Mouse (Mus musculus): ENCODE results near the gene Gypa. TPM values are rescaled to one million over a fixed set of nuclear protein-coding genes. Genes with fewer than 3 reads are reported as not detected.

Gene Gypa
- polyA plus RNA-seq, 1 experiment from 2014 or later = 3.3 TPM

DNA sequence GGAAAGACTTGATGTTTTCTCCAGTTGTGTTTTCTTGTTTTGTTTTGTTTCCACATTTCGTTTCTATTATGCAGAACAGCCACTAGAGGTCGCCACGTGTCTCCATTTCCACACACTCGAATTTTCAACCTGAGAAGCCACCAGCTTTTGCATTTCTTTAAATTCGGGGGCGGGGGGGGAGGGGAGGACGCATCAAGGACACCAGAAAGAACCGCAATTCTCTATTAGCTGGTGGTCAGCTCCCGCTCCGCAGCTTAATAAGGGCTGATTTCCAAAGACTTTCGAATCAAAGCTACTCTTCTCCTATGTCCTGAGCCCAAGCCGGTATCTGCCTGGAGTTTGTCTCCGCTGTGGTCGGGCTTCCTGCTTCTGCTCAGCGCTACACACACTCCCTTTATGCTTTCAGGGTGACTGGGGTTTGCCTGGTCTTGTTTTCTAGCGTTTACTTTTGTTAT is 567 bp upstream of the Gypa start:
- peak overlapping the region; percentile 55 for H3K4me3 ChIP-seq
- H3K36me3 ChIP-seq = no peaks in the 10 kb centered on the region
- H3K9me3 ChIP-seq = no peaks in the 10 kb centered on the region
- H3K27me3 ChIP-seq = no peaks in the 10 kb centered on the region
- no peaks in the 10 kb centered on the region for H3K4me1 ChIP-seq
- peak overlapping the region; percentile 57 for H3K9ac ChIP-seq
- H3K27ac ChIP-seq = no peak overlapping the region
- WGBS = under 1% methylated on average over 16 of the region's 16 CpGs
- peak overlapping the region; percentile 75 for H3K4me2 ChIP-seq (replicated peaks)
- ATAC-seq (ENCODE audit: low FRiP score, low read depth) = peak; percentile 64; the same call in 1 of the 2 replicates

DNA sequence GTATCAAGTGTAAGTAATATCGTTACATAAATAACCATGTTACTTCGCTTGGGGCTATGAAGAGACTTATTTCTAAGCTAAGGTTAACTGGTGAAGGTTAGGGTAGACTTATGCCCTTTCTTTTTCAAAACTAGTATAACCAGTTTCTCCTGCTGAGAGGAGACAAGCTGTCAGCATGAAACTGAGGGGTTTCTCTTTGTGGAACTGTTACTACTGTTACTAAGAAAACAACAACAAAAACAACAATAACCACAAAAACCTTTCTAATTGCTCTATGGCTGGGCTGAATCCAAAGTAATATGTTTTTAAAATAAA is 722 bp downstream of the Gypa start:
- no peak for ATAC-seq (ENCODE audit: low FRiP score, low read depth)
- H3K4me3 ChIP-seq = no peak overlapping the region
- no peak overlapping the region for H3K27ac ChIP-seq
- H3K9ac ChIP-seq = no peak overlapping the region
- no peaks in the 10 kb centered on the region for H3K36me3 ChIP-seq
- WGBS = 80% methylated on average over 2 of the region's 2 CpGs
- no peaks in the 10 kb centered on the region for H3K27me3 ChIP-seq
- H3K9me3 ChIP-seq = no peaks in the 10 kb centered on the region
- H3K4me2 ChIP-seq (replicated peaks) = no peak overlapping the region
- no peaks in the 10 kb centered on the region for H3K4me1 ChIP-seq

DNA sequence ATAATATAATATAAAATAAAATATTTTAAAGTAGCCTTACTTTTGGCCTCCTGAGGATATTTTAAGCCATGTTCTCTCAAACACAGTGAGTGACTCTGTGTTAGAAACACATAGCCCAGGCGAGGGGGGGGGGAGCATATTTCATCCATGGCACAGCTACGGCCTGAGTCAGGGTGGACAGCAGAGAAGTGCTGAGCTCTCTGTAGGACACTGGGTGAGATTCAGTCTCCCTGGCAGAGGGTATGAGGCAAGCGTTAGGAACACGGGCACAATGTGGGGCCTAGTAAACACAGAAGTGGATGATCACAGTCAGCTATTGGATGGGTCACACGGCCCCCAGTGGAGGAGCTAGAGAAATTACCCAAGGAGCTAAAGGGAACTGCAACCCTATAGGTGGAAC is 1.2 kb downstream of the Gypa start:
- Histone ChIP-seq H3K4me1 (no peaks in the 10 kb centered on the region), H3K36me3 (no peaks in the 10 kb centered on the region), H3K27me3 (no peaks in the 10 kb centered on the region), H3K9me3 (no peaks in the 10 kb centered on the region), H3K4me3 (no peak overlapping the region), H3K27ac (no peak overlapping the region), H3K9ac (no peak overlapping the region), H3K4me2 (replicated peaks) (no peak overlapping the region)
- ATAC-seq (ENCODE audit: low FRiP score, low read depth) = no peak
- WGBS = 78% methylated on average over 5 of the region's 5 CpGs

DNA sequence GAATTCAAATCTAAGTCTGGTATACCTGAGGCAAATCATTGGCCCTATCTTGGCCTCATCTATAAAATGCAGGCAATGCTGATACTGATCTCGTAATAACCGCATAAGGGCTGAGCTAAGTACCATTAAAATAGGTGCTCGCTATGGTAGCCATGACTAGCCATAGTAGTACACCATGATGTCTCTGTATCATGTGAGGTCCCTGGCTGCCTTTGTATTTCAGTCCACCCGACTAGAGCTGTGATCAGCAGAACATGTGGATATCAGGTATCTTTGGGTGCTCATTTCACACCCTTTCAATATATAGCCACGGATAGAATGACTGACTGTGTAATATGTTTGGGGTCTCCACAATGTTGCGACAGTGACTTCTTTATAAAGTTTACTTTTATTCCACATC is 1.9 kb downstream of the Gypa start:
- H3K9me3 ChIP-seq = no peaks in the 10 kb centered on the region
- H3K4me2 ChIP-seq (replicated peaks) = no peak overlapping the region
- no peak for ATAC-seq (ENCODE audit: low FRiP score, low read depth)
- H3K27ac ChIP-seq = no peak overlapping the region
- no peak overlapping the region for H3K4me3 ChIP-seq
- H3K9ac ChIP-seq = no peak overlapping the region
- H3K4me1 ChIP-seq = no peaks in the 10 kb centered on the region
- no peaks in the 10 kb centered on the region for H3K36me3 ChIP-seq
- no peaks in the 10 kb centered on the region for H3K27me3 ChIP-seq
- 90% methylated on average over 6 of the region's 6 CpGs for WGBS

DNA sequence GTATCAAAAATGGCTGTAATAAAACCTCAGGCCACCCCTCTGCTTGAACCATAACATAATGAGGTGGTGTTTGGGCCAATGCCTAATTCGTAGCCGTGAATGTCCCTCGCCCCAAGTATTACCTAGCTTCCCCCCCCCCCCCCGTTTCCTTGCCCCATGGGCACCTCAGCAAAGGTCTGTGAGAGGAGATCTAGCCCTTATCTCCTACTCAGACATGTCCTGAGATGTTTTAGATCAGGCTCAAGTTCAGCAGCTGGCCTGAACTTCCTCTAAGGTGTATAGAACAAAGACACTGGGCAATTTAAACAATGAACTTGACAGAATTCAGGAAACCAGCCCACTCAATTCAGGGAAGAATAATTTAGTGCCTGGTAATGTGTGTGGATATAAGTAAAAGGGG is 3.7 kb downstream of the Gypa start:
- no peak for ATAC-seq (ENCODE audit: low FRiP score, low read depth)
- H3K27me3 ChIP-seq = no peaks in the 10 kb centered on the region
- no peak overlapping the region for H3K9ac ChIP-seq
- H3K27ac ChIP-seq = no peak overlapping the region
- no peaks in the 10 kb centered on the region for H3K36me3 ChIP-seq
- H3K4me2 ChIP-seq (replicated peaks) = no peak overlapping the region
- H3K9me3 ChIP-seq = no peaks in the 10 kb centered on the region
- no peak overlapping the region for H3K4me3 ChIP-seq
- WGBS = 72% methylated on average over 4 of the region's 4 CpGs
- no peaks in the 10 kb centered on the region for H3K4me1 ChIP-seq

DNA sequence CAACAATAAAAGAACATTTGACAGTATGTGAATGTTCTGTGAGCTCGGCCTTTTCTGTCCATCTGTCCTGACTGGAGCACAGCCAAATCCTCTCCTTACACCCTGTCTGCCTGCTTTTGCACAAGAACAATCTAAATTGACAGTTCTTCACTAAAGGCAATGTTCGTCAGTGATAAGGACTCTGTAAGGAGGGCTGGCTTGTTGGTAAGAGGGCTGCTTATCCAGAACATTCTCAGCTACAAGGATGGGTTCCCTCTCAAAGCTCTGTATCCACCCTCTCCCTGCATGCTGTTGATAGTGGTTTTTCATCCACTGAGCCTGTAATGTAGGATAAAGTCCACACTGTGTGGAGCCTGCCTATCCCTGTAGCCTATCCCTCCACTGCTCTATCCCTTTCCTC is 6.7 kb downstream of the Gypa start:
- no peak for ATAC-seq (ENCODE audit: low FRiP score, low read depth)

DNA sequence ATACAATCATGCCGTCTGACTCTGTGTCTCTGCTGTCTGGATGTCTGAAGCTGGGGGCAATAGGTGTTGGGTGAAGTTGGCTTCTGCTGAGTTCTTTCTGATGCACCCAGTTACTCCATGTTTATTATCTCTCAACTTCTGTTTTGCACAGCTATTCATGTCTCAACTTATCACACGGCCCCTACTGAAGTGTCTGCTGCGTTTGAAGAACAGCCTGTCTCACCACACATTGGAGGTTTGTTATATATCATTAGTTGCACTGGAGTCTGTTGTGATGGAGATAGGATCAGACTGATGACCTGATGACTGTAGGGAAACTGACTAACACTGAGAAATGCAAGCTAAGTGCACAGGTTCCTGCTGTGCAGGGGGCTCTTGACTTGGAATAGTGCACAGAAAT is 7.2 kb downstream of the Gypa start:
- 87% methylated on average over 3 of the region's 3 CpGs for WGBS
- no peak for ATAC-seq (ENCODE audit: low FRiP score, low read depth)
- Histone ChIP-seq H3K4me2 (replicated peaks) (no peak overlapping the region), H3K4me1 (no peaks in the 10 kb centered on the region), H3K9ac (no peak overlapping the region), H3K9me3 (no peaks in the 10 kb centered on the region), H3K27ac (no peak overlapping the region), H3K4me3 (no peak overlapping the region), H3K36me3 (no peaks in the 10 kb centered on the region), H3K27me3 (no peaks in the 10 kb centered on the region)

More for the DNA sequence above, 6.7 kb downstream of the Gypa start:
- no peak overlapping the region for H3K4me3 ChIP-seq
- H3K36me3 ChIP-seq = no peaks in the 10 kb centered on the region
- H3K9me3 ChIP-seq = no peaks in the 10 kb centered on the region
- no peak overlapping the region for H3K27ac ChIP-seq
- no peak overlapping the region for H3K4me2 ChIP-seq (replicated peaks)
- 73% methylated on average over 2 of the region's 2 CpGs for WGBS
- no peaks in the 10 kb centered on the region for H3K27me3 ChIP-seq
- no peaks in the 10 kb centered on the region for H3K4me1 ChIP-seq
- no peak overlapping the region for H3K9ac ChIP-seq

DNA sequence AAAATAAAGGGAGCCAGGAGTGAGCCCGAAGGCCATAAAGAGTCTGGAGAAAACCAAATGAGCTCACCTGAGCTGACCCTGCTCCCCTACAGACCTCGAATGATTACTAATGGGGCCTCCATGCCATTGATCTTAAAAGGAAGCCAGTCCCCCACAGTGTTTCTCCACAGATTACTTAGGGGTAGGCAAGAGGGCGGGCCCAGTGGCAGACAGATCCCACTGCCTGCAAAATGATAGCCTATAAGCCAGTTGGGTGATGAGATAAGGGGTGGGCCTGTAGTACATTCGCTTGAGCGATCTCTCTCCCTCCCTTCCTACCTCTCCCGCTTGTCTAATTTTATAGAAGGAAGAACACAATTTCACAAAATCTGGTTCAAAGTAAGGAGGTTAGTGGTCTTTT is 7.7 kb downstream of the Gypa start:
- H3K27ac ChIP-seq = no peak overlapping the region
- H3K4me2 ChIP-seq (replicated peaks) = no peak overlapping the region
- no peaks in the 10 kb centered on the region for H3K36me3 ChIP-seq
- no peaks in the 10 kb centered on the region for H3K27me3 ChIP-seq
- ATAC-seq (ENCODE audit: low FRiP score, low read depth) = no peak
- H3K4me3 ChIP-seq = no peak overlapping the region
- no peaks in the 10 kb centered on the region for H3K9me3 ChIP-seq
- no peaks in the 10 kb centered on the region for H3K4me1 ChIP-seq
- no peak overlapping the region for H3K9ac ChIP-seq
- 65% methylated on average over 6 of the region's 6 CpGs for WGBS

DNA sequence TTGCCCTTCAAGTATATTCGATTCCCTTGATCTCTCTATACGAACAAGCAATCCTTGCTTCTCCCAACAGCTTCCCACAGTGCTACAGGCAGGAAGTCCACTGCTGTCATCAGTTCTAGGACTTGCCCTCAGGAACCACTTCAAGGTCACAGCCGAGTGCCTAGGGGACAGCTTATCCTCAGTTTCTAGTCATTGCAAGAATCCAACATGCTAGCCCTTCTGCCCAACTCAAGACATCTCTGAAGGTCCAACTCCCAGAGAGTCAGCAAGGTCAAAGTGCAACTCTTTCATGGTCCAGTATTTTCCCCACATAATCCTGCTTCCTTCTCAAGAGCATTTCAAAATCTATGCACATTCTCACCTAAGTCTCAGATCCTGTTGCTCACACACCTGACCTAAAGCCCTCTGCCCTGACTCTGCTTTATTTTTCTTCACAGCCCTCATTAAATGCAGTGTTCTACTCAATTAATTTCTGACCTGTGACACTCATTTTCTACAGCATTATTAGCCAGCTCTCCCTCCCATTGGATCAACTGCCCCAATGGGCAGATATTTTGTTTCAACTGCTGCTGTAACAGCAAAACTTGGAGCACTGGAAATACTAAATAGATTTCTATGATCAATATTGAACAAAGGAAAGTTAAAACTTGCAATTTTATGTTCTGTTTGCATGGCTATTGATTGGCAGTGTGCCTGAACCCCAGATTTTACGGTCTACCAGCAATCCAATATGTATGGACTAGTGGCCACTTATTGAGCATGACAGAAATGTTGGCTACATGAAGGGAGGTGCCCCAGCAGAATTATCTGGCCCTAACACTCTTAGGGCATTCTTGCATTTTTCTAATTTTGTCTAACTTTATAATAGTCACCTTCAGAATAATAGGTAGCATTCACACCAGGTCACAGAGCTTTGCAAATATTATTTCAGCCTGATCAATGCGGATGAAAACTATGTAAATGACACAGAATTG is 33.1 kb downstream of the Gypa start:
- Histone ChIP-seq H3K36me3 (no peaks in the 10 kb centered on the region), H3K9ac (no peak overlapping the region), H3K4me2 (replicated peaks) (no peak overlapping the region), H3K9me3 (no peaks in the 10 kb centered on the region), H3K4me1 (no peaks in the 10 kb centered on the region), H3K4me3 (no peak overlapping the region), H3K27ac (no peak overlapping the region), H3K27me3 (no peaks in the 10 kb centered on the region)
- ATAC-seq (ENCODE audit: low FRiP score, low read depth) = no peak
- WGBS = 82% methylated on average over 5 of the region's 5 CpGs

DNA sequence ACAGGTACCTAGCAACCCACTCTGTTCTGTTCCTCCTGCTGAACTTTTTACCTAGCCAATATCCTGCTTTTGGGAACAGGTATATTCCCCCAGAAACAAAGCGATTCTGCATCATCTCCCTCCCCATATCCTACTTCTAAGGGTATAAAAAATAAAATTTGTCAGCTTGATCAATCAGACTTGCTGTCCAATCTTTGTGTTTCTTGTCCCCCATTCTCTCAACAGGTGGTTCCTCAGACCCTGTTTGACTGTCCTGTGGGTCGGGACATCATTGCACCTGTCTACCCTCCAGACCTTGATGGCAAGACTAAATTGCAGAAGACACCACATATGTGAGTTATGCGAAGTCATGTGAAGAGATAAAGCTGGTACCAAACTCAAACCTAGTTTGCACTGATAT is 48.3 kb downstream of the Gypa start:
- Histone ChIP-seq H3K4me2 (replicated peaks) (no peak overlapping the region), H3K4me1 (no peaks in the 10 kb centered on the region), H3K36me3 (no peaks in the 10 kb centered on the region), H3K27ac (no peak overlapping the region), H3K9me3 (0 out of 2 replicates have a peak, but pooled peaks cover 11% of the 10 kb centered on the region), H3K27me3 (no peaks in the 10 kb centered on the region), H3K9ac (no peak overlapping the region), H3K4me3 (no peak overlapping the region)
- no peak for ATAC-seq (ENCODE audit: low FRiP score, low read depth)
- 86% methylated on average over 3 of the region's 3 CpGs for WGBS

DNA sequence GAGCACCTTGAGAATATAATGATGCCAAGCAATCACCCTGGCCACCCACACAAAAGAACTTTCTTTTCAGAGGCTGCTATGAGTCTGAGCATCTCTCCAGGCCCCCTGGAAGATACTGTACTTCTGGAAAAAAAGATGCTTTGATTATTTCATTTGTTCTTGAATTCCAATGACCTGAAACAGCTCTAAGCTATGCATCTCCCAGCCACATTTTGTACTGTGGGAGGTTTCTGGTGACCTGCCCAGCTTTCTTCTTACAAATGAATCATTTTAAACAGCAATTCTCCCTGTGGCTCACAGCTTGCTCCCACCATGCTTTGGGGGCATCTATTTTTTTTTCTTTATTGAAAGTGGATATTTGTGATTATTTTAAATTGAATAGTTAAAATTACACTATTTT is 56.9 kb downstream of the Gypa start:
- Histone ChIP-seq H3K9ac (no peak overlapping the region), H3K9me3 (no peaks in the 10 kb centered on the region), H3K36me3 (no peaks in the 10 kb centered on the region), H3K4me2 (replicated peaks) (no peak overlapping the region), H3K4me3 (no peak overlapping the region), H3K27me3 (no peaks in the 10 kb centered on the region), H3K4me1 (no peaks in the 10 kb centered on the region), H3K27ac (no peak overlapping the region)
- no peak for ATAC-seq (ENCODE audit: low FRiP score, low read depth)

DNA sequence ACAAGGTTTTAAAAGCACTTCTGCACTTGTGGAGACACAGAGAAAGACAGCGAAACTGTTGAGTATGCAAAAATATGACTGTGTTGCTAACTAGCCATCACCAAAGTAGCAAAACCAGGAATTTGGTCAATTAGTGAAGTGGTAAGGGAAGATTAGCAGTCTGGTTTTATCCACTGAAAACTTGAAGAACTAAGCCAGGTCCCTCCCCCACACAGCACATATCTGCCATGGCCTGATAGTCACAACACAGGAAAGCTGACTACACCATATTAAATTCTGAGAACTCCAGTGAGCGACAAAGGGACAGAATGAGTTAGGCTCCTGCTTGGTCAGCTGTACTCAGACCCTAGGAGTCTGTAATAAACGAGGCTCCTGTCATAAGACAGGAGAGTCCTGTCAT is 57.7 kb downstream of the Gypa start:
- no peaks in the 10 kb centered on the region for H3K9me3 ChIP-seq
- H3K4me1 ChIP-seq = no peaks in the 10 kb centered on the region
- no peak for ATAC-seq (ENCODE audit: low FRiP score, low read depth)
- H3K4me3 ChIP-seq = no peak overlapping the region
- no peaks in the 10 kb centered on the region for H3K27me3 ChIP-seq
- no peak overlapping the region for H3K9ac ChIP-seq
- no peak overlapping the region for H3K4me2 ChIP-seq (replicated peaks)
- no peak overlapping the region for H3K27ac ChIP-seq
- 54% methylated on average over 3 of the region's 3 CpGs for WGBS
- H3K36me3 ChIP-seq = no peaks in the 10 kb centered on the region

DNA sequence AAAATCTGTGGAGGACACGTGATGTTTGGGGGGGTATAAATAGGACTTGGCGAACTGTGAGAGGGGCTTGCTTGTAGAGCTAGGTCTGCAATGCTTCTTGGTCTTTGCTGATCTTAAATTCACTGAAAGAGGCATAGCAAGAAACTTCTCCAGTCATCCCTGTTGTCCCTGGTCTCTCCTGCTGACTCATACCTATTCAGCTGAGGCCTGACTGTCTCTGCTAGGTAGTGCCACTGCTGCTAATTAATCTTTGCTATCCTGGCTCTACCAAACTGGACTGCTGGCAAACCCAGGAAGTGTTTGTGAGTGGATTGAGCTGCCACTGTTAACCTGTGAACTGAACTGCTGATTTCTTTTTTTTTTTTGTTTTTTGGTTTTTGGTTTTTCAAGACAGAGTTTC is 61.4 kb downstream of the Gypa start:
- 92% methylated on average over 2 of the region's 2 CpGs for WGBS
- Histone ChIP-seq H3K36me3 (no peaks in the 10 kb centered on the region), H3K4me1 (no peaks in the 10 kb centered on the region), H3K4me3 (no peak overlapping the region), H3K9ac (no peak overlapping the region), H3K27ac (no peak overlapping the region), H3K4me2 (replicated peaks) (no peak overlapping the region), H3K9me3 (no peaks in the 10 kb centered on the region), H3K27me3 (no peaks in the 10 kb centered on the region)
- ATAC-seq (ENCODE audit: low FRiP score, low read depth) = no peak

Data from limb, embryonic 13.5 days (tissue).